Mouse (Mus musculus) E14TG2a.4 (cell line): ENCODE data around the gene C1qtnf6.

Source experiments
- CTCF ChIP-seq: conservative IDR thresholded peaks from 2 replicates; pipeline ENCODE4 v1.5.1; 2014; ENCODE audit warnings: low read length
- NANOG ChIP-seq: IDR thresholded peaks from 2 replicates; pipeline ENCODE4 v1.6.1; 2014; ENCODE audit warnings: borderline replicate concordance, low read length, mixed read lengths

DNA sequence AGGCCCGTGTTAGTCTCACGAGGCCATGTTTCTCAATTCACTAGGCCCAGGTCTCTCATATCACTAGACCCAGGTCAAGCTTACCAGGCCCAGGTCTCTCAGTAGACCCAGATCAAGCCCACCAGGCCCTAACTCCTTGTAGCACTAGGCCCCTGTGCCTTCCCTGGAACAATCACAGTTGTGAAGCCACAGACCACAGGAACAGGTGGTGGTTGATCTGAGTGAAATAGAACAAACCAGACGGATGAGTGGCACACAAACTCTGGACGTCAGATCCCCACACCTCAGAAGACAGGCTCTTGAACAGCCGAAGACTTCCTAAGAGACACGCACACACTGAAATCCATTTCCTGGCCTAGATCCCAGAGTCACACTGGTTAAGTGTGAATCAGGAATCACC lies 20.5 kb downstream of the C1qtnf6 start:
- TF ChIP-seq CTCF: no peak
- no peak for TF ChIP-seq NANOG
